8 mouse cellular contexts compared by ENCODE assay signal in genomic region chr4:134430381-134431004, GRCm38 (mm10). TPM values are rescaled to one million over a fixed set of nuclear protein-coding genes. Genes with fewer than 3 reads are reported as not detected.
DNase-seq lines count a peak whose midpoint lies in the region; ATAC-seq lines count a peak whose summit lies in the region.

No protein-coding gene starts in this region.

- 0 out of 2 replicates have a peak, but pooled peaks cover 2% of the 10 kb centered on the region for H3K4me1 ChIP-seq in heart, embryonic 11.5 days (ENCODE audit: control insufficient read depth, insufficient read depth, low read length)
- H3K4me1 ChIP-seq in embryonic facial prominence, embryonic 14.5 days (ENCODE audit: control insufficient read depth, insufficient read depth, low read length), result peaks cover 13% of the 10 kb centered on the region
- peaks cover 11% of the 10 kb centered on the region for H3K4me1 ChIP-seq in kidney, embryonic 15.5 days
- H3K4me1 ChIP-seq in limb, embryonic 12.5 days (replicated peaks), result peaks cover 9% of the 10 kb centered on the region
- peaks cover 15% of the 10 kb centered on the region for H3K4me1 ChIP-seq in neural tube, embryonic 12.5 days

- no peaks in the 10 kb centered on the region for H3K27me3 ChIP-seq in heart, embryonic 11.5 days (ENCODE audit: control insufficient read depth, insufficient read depth, low read length)
- no peaks in the 10 kb centered on the region for H3K27me3 ChIP-seq in embryonic facial prominence, embryonic 14.5 days (replicated peaks; ENCODE audit: control insufficient read depth, insufficient read depth, low read length)
- H3K27me3 ChIP-seq in kidney, embryonic 15.5 days, result no peaks in the 10 kb centered on the region
- no peaks in the 10 kb centered on the region for H3K27me3 ChIP-seq in limb, embryonic 12.5 days
- no peaks in the 10 kb centered on the region for H3K27me3 ChIP-seq in neural tube, embryonic 12.5 days (replicated peaks)

- peak overlapping the region; percentile 40; the same call in 1 of the 2 replicates for H3K9ac ChIP-seq in heart, embryonic 11.5 days (ENCODE audit: low read depth, low read length)
- H3K9ac ChIP-seq in embryonic facial prominence, embryonic 14.5 days (ENCODE audit: low read depth, low read length), result peak overlapping the region; percentile 43; the same call in 1 of the 2 replicates
- no peak overlapping the region for H3K9ac ChIP-seq in kidney, embryonic 15.5 days
- H3K9ac ChIP-seq in limb, embryonic 12.5 days (replicated peaks), result 0 out of 2 replicates have a peak overlapping the region, but pooled peaks have one; percentile 19
- H3K9ac ChIP-seq in neural tube, embryonic 12.5 days, result peak overlapping the region; percentile 23; the same call in 1 of the 2 replicates

- no peak overlapping the region for H3K27ac ChIP-seq in heart, embryonic 11.5 days (ENCODE audit: low read depth, low read length)
- H3K27ac ChIP-seq in embryonic facial prominence, embryonic 14.5 days (replicated peaks; ENCODE audit: low read depth, low read length), result peak overlapping the region; percentile 79
- H3K27ac ChIP-seq in kidney, embryonic 15.5 days, result peak overlapping the region; percentile 38; the same call in 1 of the 2 replicates
- H3K27ac ChIP-seq in limb, embryonic 12.5 days, result peak overlapping the region; percentile 69
- peak overlapping the region; percentile 64; the same call in 1 of the 2 replicates for H3K27ac ChIP-seq in neural tube, embryonic 12.5 days

- 0 out of 2 replicates have a peak, but pooled peaks cover 2% of the 10 kb centered on the region for H3K36me3 ChIP-seq in heart, embryonic 11.5 days (ENCODE audit: control insufficient read depth, insufficient read depth, low read length)
- H3K36me3 ChIP-seq in embryonic facial prominence, embryonic 14.5 days (ENCODE audit: control insufficient read depth, insufficient read depth, low read length), result 0 out of 2 replicates have a peak, but pooled peaks cover 7% of the 10 kb centered on the region
- peaks cover 17% of the 10 kb centered on the region; the same call in 1 of the 2 replicates for H3K36me3 ChIP-seq in kidney, embryonic 15.5 days
- H3K36me3 ChIP-seq in limb, embryonic 12.5 days, result peaks cover 11% of the 10 kb centered on the region; the same call in 1 of the 2 replicates
- H3K36me3 ChIP-seq in neural tube, embryonic 12.5 days, result 0 out of 2 replicates have a peak, but pooled peaks cover 2% of the 10 kb centered on the region

- H3K4me2 ChIP-seq in heart, embryonic 11.5 days, result 0 out of 2 replicates have a peak overlapping the region, but pooled peaks have one; percentile 7
- peak overlapping the region; percentile 29 for H3K4me2 ChIP-seq in embryonic facial prominence, embryonic 14.5 days (ENCODE audit: low read depth, low read length)
- peak overlapping the region; percentile 34 for H3K4me2 ChIP-seq in kidney, embryonic 15.5 days
- H3K4me2 ChIP-seq in limb, embryonic 12.5 days, result peak overlapping the region; percentile 36
- peak overlapping the region; percentile 42 for H3K4me2 ChIP-seq in neural tube, embryonic 12.5 days (replicated peaks)

- no peak overlapping the region for H3K4me3 ChIP-seq in heart, embryonic 11.5 days (ENCODE audit: low read depth, low read length)
- 0 out of 2 replicates have a peak overlapping the region, but pooled peaks have one; percentile 3 for H3K4me3 ChIP-seq in embryonic facial prominence, embryonic 14.5 days (ENCODE audit: low read depth, low read length)
- no peak overlapping the region for H3K4me3 ChIP-seq in kidney, embryonic 15.5 days (replicated peaks)
- H3K4me3 ChIP-seq in limb, embryonic 12.5 days (replicated peaks), result no peak overlapping the region
- no peak overlapping the region for H3K4me3 ChIP-seq in neural tube, embryonic 12.5 days

- DNase-seq in heart, adult 11 months, result no peak
- DNase-seq in embryonic facial prominence, embryonic 14.5 days (ENCODE audit: low spot score), result peak; percentile 90
- no peak for DNase-seq in B cell, adult 2 months
- no peak for DNase-seq in adrenal gland, adult 2 months

- no peak for ATAC-seq in heart, embryonic 11.5 days (replicated peaks; ENCODE audit: insufficient number of reproducible peaks, low FRiP score, low TSS enrichment)
- ATAC-seq in embryonic facial prominence, embryonic 14.5 days (ENCODE audit: low read depth), result peak; percentile 90
- no peak for ATAC-seq in kidney, embryonic 15.5 days (replicated peaks; ENCODE audit: low FRiP score)
- ATAC-seq in limb, embryonic 12.5 days (ENCODE audit: insufficient number of reproducible peaks, insufficient read depth, low FRiP score, low TSS enrichment, low read depth), result no peak; the same call in 1 of the 2 replicates
- ATAC-seq in neural tube, embryonic 12.5 days (ENCODE audit: low FRiP score, low read depth), result peak; percentile 81

- no peaks in the 10 kb centered on the region for H3K9me3 ChIP-seq in heart, embryonic 11.5 days (replicated peaks; ENCODE audit: control insufficient read depth, low read length)
- no peaks in the 10 kb centered on the region for H3K9me3 ChIP-seq in embryonic facial prominence, embryonic 14.5 days (ENCODE audit: control insufficient read depth, low read length)
- no peaks in the 10 kb centered on the region for H3K9me3 ChIP-seq in kidney, embryonic 15.5 days (replicated peaks)
- no peaks in the 10 kb centered on the region for H3K9me3 ChIP-seq in limb, embryonic 12.5 days
- no peaks in the 10 kb centered on the region for H3K9me3 ChIP-seq in neural tube, embryonic 12.5 days

- WGBS in heart, embryonic 11.5 days (ENCODE audit: insufficient replicate concordance), result 47% methylated on average over 23 of the region's 23 CpGs
- WGBS in embryonic facial prominence, embryonic 14.5 days, result 18% methylated on average over 23 of the region's 23 CpGs
- WGBS in kidney, embryonic 15.5 days, result 19% methylated on average over 23 of the region's 23 CpGs
- WGBS in limb, embryonic 12.5 days, result 25% methylated on average over 23 of the region's 23 CpGs
- WGBS in neural tube, embryonic 12.5 days, result 20% methylated on average over 23 of the region's 23 CpGs

RNA-seq across cellular contexts. Expression of gene Pafah2, which starts 34.4 kb away (rescaled TPM):
- 11.7 and 11.8 TPM in 2 replicates for polyA plus RNA-seq in heart, embryonic 11.5 days (2014; fragmentation: Nextera tagmentation; extraction: Ambion mirVana)
- polyA plus RNA-seq in embryonic facial prominence, embryonic 14.5 days (2014; fragmentation: Nextera tagmentation; extraction: Ambion mirVana), result 11.8 and 12.5 TPM in 2 replicates
- 14.0 and 15.7 TPM in 2 replicates for polyA plus RNA-seq in kidney, embryonic 15.5 days (2015; fragmentation: Nextera tagmentation; extraction: Ambion mirVana)
- polyA plus RNA-seq in limb, embryonic 12.5 days (2016; fragmentation: Nextera tagmentation; extraction: Ambion mirVana), result 9.7 and 10.9 TPM in 2 replicates
- 8.1 and 8.5 TPM in 2 replicates for polyA plus RNA-seq in neural tube, embryonic 12.5 days (2016; fragmentation: Nextera tagmentation; extraction: Ambion mirVana)
- 10 to 100 TPM; 12.1 to 18.7 TPM for total RNA-seq in adrenal gland, adult 2 months (2021)
- polyA plus RNA-seq in adrenal gland, adult 2 months (2012; rRNA removed), result 9.1 and 15.1 TPM in 2 replicates

RNA-seq across cellular contexts. Expression of gene Stmn1, which starts 37.6 kb away (rescaled TPM):
- polyA plus RNA-seq in heart, embryonic 11.5 days (2014; fragmentation: Nextera tagmentation; extraction: Ambion mirVana), result 962 and 991 TPM in 2 replicates
- polyA plus RNA-seq in embryonic facial prominence, embryonic 14.5 days (2014; fragmentation: Nextera tagmentation; extraction: Ambion mirVana), result 1,154 and 1,326 TPM in 2 replicates
- 1,708 and 1,728 TPM in 2 replicates for polyA plus RNA-seq in kidney, embryonic 15.5 days (2015; fragmentation: Nextera tagmentation; extraction: Ambion mirVana)
- 2,166 and 2,360 TPM in 2 replicates for polyA plus RNA-seq in limb, embryonic 12.5 days (2016; fragmentation: Nextera tagmentation; extraction: Ambion mirVana)
- polyA plus RNA-seq in neural tube, embryonic 12.5 days (2016; fragmentation: Nextera tagmentation; extraction: Ambion mirVana), result 4,894 and 4,994 TPM in 2 replicates
- total RNA-seq in adrenal gland, adult 2 months (2021), result 10 to 100 TPM; 28.7 to 31.8 TPM
- 1.3 and 2.4 TPM in 2 replicates for polyA plus RNA-seq in adrenal gland, adult 2 months (2012; rRNA removed)

RNA-seq across cellular contexts. Expression of gene Extl1, which starts 46.8 kb away (rescaled TPM):
- 2.0 and 2.7 TPM in 2 replicates for polyA plus RNA-seq in heart, embryonic 11.5 days (2014; fragmentation: Nextera tagmentation; extraction: Ambion mirVana)
- 3.1 and 3.6 TPM in 2 replicates for polyA plus RNA-seq in embryonic facial prominence, embryonic 14.5 days (2014; fragmentation: Nextera tagmentation; extraction: Ambion mirVana)
- polyA plus RNA-seq in kidney, embryonic 15.5 days (2015; fragmentation: Nextera tagmentation; extraction: Ambion mirVana), result 0.33 and 0.53 TPM in 2 replicates
- 3.4 and 4.1 TPM in 2 replicates for polyA plus RNA-seq in limb, embryonic 12.5 days (2016; fragmentation: Nextera tagmentation; extraction: Ambion mirVana)
- polyA plus RNA-seq in neural tube, embryonic 12.5 days (2016; fragmentation: Nextera tagmentation; extraction: Ambion mirVana), result 0.40 and 0.53 TPM in 2 replicates
- 1 to 10 TPM; 3.1 to 4.4 TPM for total RNA-seq in adrenal gland, adult 2 months (2021)
- 4.9 and 5.6 TPM in 2 replicates for polyA plus RNA-seq in adrenal gland, adult 2 months (2012; rRNA removed)

Comparison
In these comparisons a context has a peak if more than half of its experiments do, and no peak if none do; other contexts are left out.
1. ATAC-seq: peak in embryonic facial prominence, embryonic 14.5 days (single experiment) and neural tube, embryonic 12.5 days (single experiment); none in heart, embryonic 11.5 days (single experiment), kidney, embryonic 15.5 days (single experiment) and limb, embryonic 12.5 days (single experiment).
2. RNA of gene Stmn1, which starts 37.6 kb away (polyA plus RNA-seq): 4,894 to 4,994 TPM in neural tube, embryonic 12.5 days, 2,166 to 2,360 TPM in limb, embryonic 12.5 days, 1,708 to 1,728 TPM in kidney, embryonic 15.5 days, 1,154 to 1,326 TPM in embryonic facial prominence, embryonic 14.5 days and 962 to 991 TPM in heart, embryonic 11.5 days; 1.3 to 2.4 TPM in adrenal gland, adult 2 months; every median in the first group is over 100 times any median in the second.
3. Peak in every context shown above with its lines, with median percentiles within 50 percentile points of each other: H3K4me2 ChIP-seq.